Mouse (Mus musculus): ENCODE data around the gene Pank1. TPM values are rescaled to one million over a fixed set of nuclear protein-coding genes. Genes with fewer than 3 reads are reported as not detected.

Pank1 gene
- 8.0 and 9.0 TPM in 2 replicates for polyA plus RNA-seq (2015; fragmentation: Nextera tagmentation; extraction: Ambion mirVana)

GRCm38 (mm10) chr19:34878603-34879541 is at the start of gene Pank1:
TSS of gene Pank1 (minus strand) at chr19:34879455.
- ATAC-seq (ENCODE audit: low read depth) = peak; percentile 81
- Histone ChIP-seq H3K4me1 (replicated peaks) (peaks cover 24% of the 10 kb centered on the region), H3K36me3 (no peaks in the 10 kb centered on the region), H3K4me3 (peak within 1 kb of the TSS; percentile 88), H3K9me3 (no peaks in the 10 kb centered on the region), H3K4me2 (peak within 1 kb of the TSS; percentile 78), H3K27me3 (no peaks in the 10 kb centered on the region), H3K27ac (replicated peaks) (peak within 1 kb of the TSS; percentile 98), H3K9ac (peak within 1 kb of the TSS; percentile 95)
- under 1% methylated on average over 92 of the region's 96 CpGs for WGBS

DNA sequence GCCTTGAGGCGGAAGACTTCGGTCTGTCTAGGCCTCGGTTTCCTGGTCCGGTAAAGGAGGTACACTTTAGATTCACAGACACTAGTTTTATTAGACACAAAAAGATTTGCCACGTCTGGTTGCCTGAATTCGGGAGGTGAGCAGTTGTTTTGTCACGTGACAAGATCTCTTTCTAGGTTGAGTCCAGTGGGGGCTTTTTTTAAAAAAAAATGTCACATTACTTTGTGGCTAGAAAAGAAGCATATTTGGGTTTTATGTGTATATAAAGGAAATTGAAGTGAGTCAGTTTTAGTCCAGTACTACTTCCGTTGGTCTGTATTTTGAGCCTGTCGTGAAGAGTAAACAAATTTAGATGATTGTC is 43.3 kb upstream of the Pank1 start:
- Histone ChIP-seq H3K9me3 (no peaks in the 10 kb centered on the region), H3K27me3 (no peaks in the 10 kb centered on the region), H3K4me2 (peak overlapping the region; percentile 71), H3K4me3 (peak overlapping the region; percentile 66), H3K4me1 (replicated peaks) (peaks cover 10% of the 10 kb centered on the region), H3K36me3 (no peaks in the 10 kb centered on the region), H3K9ac (peak overlapping the region; percentile 68), H3K27ac (replicated peaks) (no peak overlapping the region)
- WGBS = 1% methylated on average over 9 of the region's 9 CpGs
- ATAC-seq (ENCODE audit: low read depth) = no peak

DNA sequence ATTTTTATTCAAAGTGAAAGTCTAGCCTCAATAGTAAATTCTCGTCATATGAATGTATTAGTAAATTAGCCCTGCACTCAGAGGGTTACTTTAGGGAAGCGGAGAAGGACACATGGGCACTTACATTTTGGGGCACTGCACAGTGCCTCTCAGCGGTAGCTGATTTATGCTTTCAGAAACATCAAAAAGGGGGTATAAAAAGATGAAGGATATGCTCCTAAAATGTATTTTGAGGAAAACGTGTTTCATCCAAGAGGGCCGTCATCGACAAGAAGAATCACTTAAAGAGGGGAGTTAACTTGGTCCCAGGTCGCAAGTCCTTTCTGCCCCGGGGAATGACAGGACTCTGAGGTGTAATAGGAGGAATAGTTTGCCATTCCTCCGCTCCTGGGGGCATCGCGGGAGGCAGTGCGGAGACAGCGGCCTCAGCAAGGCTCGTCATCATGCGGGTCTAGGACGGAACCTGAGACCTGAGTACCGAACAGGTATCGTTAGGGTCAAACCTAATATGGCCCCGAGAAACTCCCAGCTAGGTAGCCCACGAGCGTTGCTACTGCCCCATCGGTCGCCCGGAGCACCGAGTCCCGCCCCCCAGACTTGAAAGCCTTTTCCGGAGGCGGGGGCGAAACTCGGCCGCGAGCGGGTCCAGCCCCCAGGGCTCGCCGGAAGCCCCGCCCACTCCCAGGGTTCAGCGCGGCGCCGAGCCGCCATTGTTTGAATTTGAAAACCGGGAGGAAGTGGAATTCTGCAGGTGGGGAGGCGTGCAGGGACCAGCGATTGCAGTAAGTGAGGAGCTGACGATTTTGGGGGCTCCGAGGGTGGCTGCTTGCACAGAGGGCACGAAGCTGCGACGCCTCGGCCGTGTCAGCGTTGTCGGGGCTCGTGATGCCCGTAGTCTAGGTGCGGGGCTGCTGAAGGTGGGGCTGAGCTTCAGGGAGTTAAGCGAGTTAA is 42.7 kb upstream of the Pank1 start, which contains the start of gene Kif20b:
Gene Kif20b (plus strand): TSS at position 710 of the 951 bp plus-strand sequence.
- peak within 1 kb of the TSS; percentile 78 for H3K27ac ChIP-seq (replicated peaks)
- H3K36me3 ChIP-seq = no peaks in the 10 kb centered on the region
- peak within 1 kb of the TSS; percentile 66 for H3K4me3 ChIP-seq
- ATAC-seq (ENCODE audit: low read depth) = peak; percentile 96
- peak within 1 kb of the TSS; percentile 71 for H3K4me2 ChIP-seq
- peaks cover 10% of the 10 kb centered on the region for H3K4me1 ChIP-seq (replicated peaks)
- peak within 1 kb of the TSS; percentile 68 for H3K9ac ChIP-seq
- H3K9me3 ChIP-seq = no peaks in the 10 kb centered on the region
- H3K27me3 ChIP-seq = no peaks in the 10 kb centered on the region
- WGBS = under 1% methylated on average over 57 of the region's 57 CpGs

DNA sequence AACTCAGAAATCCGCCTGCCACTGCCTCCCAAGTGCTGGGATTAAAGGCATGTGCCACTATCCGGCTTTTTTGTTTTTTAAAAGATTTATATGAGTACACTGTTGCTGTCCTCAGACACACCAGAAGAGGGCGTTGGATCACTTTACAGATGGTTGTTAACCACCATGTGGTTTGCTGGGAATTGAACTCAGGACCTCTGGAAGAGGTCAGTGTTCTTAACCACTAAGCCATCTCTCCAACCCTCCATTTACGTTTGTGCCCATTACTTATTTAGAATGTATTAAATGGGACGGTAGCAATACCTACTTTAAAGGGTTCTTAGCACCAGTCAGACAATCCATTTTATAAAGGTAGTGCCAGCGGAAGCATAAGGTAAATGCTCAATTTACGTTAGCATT is 42.0 kb upstream of the Pank1 start:
- Histone ChIP-seq H3K36me3 (no peaks in the 10 kb centered on the region), H3K9ac (peak overlapping the region; percentile 68), H3K27me3 (no peaks in the 10 kb centered on the region), H3K4me2 (peak overlapping the region; percentile 71), H3K9me3 (no peaks in the 10 kb centered on the region), H3K27ac (replicated peaks) (no peak overlapping the region), H3K4me1 (replicated peaks) (peaks cover 10% of the 10 kb centered on the region), H3K4me3 (peak overlapping the region; percentile 66)
- ATAC-seq (ENCODE audit: low read depth) = peak; percentile 13; the same call in 1 of the 2 replicates
- 26% methylated on average over 7 of the region's 7 CpGs for WGBS

DNA sequence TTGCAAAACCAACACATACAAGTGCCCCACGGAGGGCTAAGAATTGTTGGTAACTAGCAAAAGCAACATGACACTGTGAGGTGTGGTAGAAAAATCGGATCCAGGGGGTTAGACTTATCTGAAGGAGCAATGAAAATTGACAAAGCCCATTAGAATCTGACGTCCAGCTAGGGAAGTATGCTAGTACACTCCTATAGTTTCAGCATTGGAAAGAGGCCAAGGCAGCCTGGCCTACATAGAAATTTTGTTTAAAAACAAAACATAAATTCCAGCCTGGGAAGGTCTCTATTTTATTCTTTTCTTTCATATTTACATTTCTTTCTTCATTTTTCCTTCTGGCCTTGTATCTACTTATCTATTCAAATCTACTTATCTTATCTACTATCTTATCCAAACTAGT is 41.3 kb upstream of the Pank1 start:
- Histone ChIP-seq H3K27me3 (no peaks in the 10 kb centered on the region), H3K36me3 (no peaks in the 10 kb centered on the region), H3K4me3 (no peak overlapping the region), H3K4me1 (replicated peaks) (peaks cover 10% of the 10 kb centered on the region), H3K9me3 (no peaks in the 10 kb centered on the region), H3K4me2 (no peak overlapping the region), H3K27ac (replicated peaks) (no peak overlapping the region), H3K9ac (no peak overlapping the region)
- no peak for ATAC-seq (ENCODE audit: low read depth)
- 77% methylated on average over 3 of the region's 3 CpGs for WGBS

GRCm38 (mm10) chr19:34920066-34920465 is 40.8 kb upstream of the Pank1 start:
- 91% methylated on average over 4 of the region's 4 CpGs for WGBS
- Histone ChIP-seq H3K4me2 (no peak overlapping the region), H3K4me3 (no peak overlapping the region), H3K27ac (replicated peaks) (no peak overlapping the region), H3K36me3 (no peaks in the 10 kb centered on the region), H3K27me3 (no peaks in the 10 kb centered on the region), H3K9me3 (no peaks in the 10 kb centered on the region), H3K9ac (no peak overlapping the region), H3K4me1 (replicated peaks) (peaks cover 10% of the 10 kb centered on the region)
- ATAC-seq (ENCODE audit: low read depth) = no peak

GRCm38 (mm10) chr19:34912366-34912765 is 33.1 kb upstream of the Pank1 start:
- H3K4me1 ChIP-seq (replicated peaks) = 0 out of 2 replicates have a peak, but pooled peaks cover 5% of the 10 kb centered on the region
- H3K27ac ChIP-seq (replicated peaks) = no peak overlapping the region
- no peaks in the 10 kb centered on the region for H3K36me3 ChIP-seq
- H3K9ac ChIP-seq = no peak overlapping the region
- ATAC-seq (ENCODE audit: low read depth) = no peak
- no peaks in the 10 kb centered on the region for H3K9me3 ChIP-seq
- no peak overlapping the region for H3K4me3 ChIP-seq
- H3K4me2 ChIP-seq = no peak overlapping the region
- no peaks in the 10 kb centered on the region for H3K27me3 ChIP-seq

GRCm38 (mm10) chr19:34906772-34907171 is 27.5 kb upstream of the Pank1 start:
- no peak for ATAC-seq (ENCODE audit: low read depth)

DNA sequence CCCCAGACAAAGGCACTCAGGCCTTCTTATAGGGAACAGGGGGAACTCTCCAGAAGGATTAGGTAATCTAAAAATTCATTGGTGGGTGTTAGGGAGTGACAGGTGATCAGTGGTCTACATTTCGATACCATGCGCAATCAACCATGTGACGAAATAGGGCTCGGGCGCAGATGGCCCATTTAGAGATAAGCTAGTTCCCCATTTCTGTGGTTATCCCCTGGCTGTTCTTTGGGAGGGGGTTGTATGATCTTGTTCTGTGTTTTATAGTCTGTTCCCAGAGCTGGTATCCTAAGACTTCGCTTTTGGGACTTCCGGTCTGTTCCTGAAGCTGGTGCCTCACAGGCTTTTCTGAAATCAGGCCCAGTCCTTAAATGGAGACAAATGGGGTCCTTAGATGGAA is 26.2 kb upstream of the Pank1 start:
- no peak for ATAC-seq (ENCODE audit: low read depth)
- Histone ChIP-seq H3K27me3 (no peaks in the 10 kb centered on the region), H3K4me2 (no peak overlapping the region), H3K36me3 (no peaks in the 10 kb centered on the region), H3K4me3 (no peak overlapping the region), H3K9ac (no peak overlapping the region), H3K27ac (replicated peaks) (no peak overlapping the region), H3K9me3 (no peaks in the 10 kb centered on the region), H3K4me1 (replicated peaks) (0 out of 2 replicates have a peak, but pooled peaks cover 5% of the 10 kb centered on the region)
- WGBS = 96% methylated on average over 7 of the region's 7 CpGs

More at GRCm38 (mm10) chr19:34906772-34907171, 27.5 kb upstream of the Pank1 start:
- Histone ChIP-seq H3K4me1 (replicated peaks) (0 out of 2 replicates have a peak, but pooled peaks cover 5% of the 10 kb centered on the region), H3K4me2 (no peak overlapping the region), H3K4me3 (no peak overlapping the region), H3K27me3 (no peaks in the 10 kb centered on the region), H3K9ac (no peak overlapping the region), H3K27ac (replicated peaks) (no peak overlapping the region), H3K36me3 (no peaks in the 10 kb centered on the region), H3K9me3 (no peaks in the 10 kb centered on the region)
- 80% methylated on average over 5 of the region's 5 CpGs for WGBS

GRCm38 (mm10) chr19:34904032-34904431 is 24.8 kb upstream of the Pank1 start:
- H3K9me3 ChIP-seq = no peaks in the 10 kb centered on the region
- no peak for ATAC-seq (ENCODE audit: low read depth)
- H3K27me3 ChIP-seq = no peaks in the 10 kb centered on the region
- no peak overlapping the region for H3K27ac ChIP-seq (replicated peaks)
- no peak overlapping the region for H3K9ac ChIP-seq
- 0 out of 2 replicates have a peak, but pooled peaks cover 5% of the 10 kb centered on the region for H3K4me1 ChIP-seq (replicated peaks)
- 83% methylated on average over 5 of the region's 5 CpGs for WGBS
- H3K4me3 ChIP-seq = no peak overlapping the region
- no peaks in the 10 kb centered on the region for H3K36me3 ChIP-seq
- H3K4me2 ChIP-seq = no peak overlapping the region

- 73% methylated on average over 2 of the region's 2 CpGs for WGBS
- Histone ChIP-seq H3K4me3 (no peak overlapping the region), H3K27me3 (no peaks in the 10 kb centered on the region), H3K27ac (replicated peaks) (no peak overlapping the region), H3K9me3 (no peaks in the 10 kb centered on the region), H3K4me2 (no peak overlapping the region), H3K4me1 (replicated peaks) (no peaks in the 10 kb centered on the region), H3K36me3 (no peaks in the 10 kb centered on the region), H3K9ac (no peak overlapping the region)
- no peak for ATAC-seq (ENCODE audit: low read depth)
Observed at GRCm38 (mm10) chr19:34901735-34902134, 22.5 kb upstream of the Pank1 start.

- no peaks in the 10 kb centered on the region for H3K36me3 ChIP-seq
- no peak for ATAC-seq (ENCODE audit: low read depth)
- WGBS = 88% methylated on average over 7 of the region's 7 CpGs
Observed at GRCm38 (mm10) chr19:34901266-34901665, 22.0 kb upstream of the Pank1 start.

More at GRCm38 (mm10) chr19:34901266-34901665, 22.0 kb upstream of the Pank1 start:
- Histone ChIP-seq H3K4me2 (no peak overlapping the region), H3K9me3 (no peaks in the 10 kb centered on the region), H3K4me1 (replicated peaks) (no peaks in the 10 kb centered on the region), H3K4me3 (no peak overlapping the region), H3K27me3 (no peaks in the 10 kb centered on the region), H3K9ac (no peak overlapping the region), H3K27ac (replicated peaks) (no peak overlapping the region)
